Mouse (Mus musculus) cerebellum, postnatal 14 days (tissue): Measurements from ENCODE around the gene Rbbp7.

Experiments
- DNase-seq, 2 experiments: peaks; one replicate each; pipeline ENCODE4 v3.0.0; 2021; ENCODE audit warnings: mixed read lengths in 2 of 2

Gene Rbbp7

GRCm38 (mm10) chrX:162760115-162760942 is at the start of gene Rbbp7:
Gene Rbbp7 (plus strand): TSS chrX:162760402.
- peak; percentile 93 to 94 for DNase-seq

GRCm38 (mm10) chrX:162717837-162718236 is 42.4 kb upstream of the Rbbp7 start:
- peak; percentile 54 to 71 for DNase-seq

DNA sequence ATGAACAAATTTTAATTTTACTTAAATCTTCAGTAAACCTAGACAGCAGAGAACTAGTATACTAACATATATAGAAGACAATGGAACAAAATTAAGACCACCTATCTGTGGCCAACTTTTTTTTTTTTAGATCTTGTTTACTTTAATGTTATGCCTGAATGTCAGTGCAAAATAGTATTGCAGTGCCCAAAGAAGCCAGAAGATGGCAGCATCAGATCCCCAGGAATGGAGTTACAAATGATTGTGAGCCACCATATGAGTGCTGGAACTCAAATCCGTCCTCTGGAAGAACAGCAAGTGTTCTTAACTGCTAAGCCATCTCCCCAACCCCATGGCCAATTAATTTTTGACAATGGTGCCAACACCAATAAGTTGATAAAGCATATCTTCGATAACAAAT is 40.6 kb upstream of the Rbbp7 start:
- DNase-seq, result peak; percentile 42 to 65

GRCm38 (mm10) chrX:162727367-162727777 is 32.8 kb upstream of the Rbbp7 start:
- peak in 1 of 2 experiments; percentile 9 for DNase-seq

DNA sequence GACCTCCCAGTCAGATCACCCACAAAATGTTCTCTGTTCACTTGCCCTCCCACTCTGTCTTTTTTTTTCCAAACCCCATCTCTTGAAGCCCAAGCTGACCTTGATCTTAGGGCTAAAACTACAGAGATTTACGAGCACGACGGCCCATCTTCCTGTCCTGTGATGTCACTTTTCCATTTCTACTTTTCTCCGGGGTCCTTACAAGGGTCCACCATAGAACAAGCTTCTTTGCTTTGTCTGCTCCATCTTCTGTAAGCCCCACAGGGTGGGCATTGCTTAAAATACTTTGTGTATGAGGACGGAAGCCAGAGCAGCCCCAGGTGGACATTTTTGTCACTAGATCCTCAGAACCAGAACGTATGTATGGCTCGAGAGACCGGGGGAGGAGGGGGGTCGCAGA is 32.4 kb upstream of the Rbbp7 start:
- no peak for DNase-seq

GRCm38 (mm10) chrX:162728228-162728627 is 32.0 kb upstream of the Rbbp7 start:
- no peak for DNase-seq

- no peak for DNase-seq
These were observed 30.2 kb upstream of the Rbbp7 start for GRCm38 (mm10) chrX:162730031-162730430.

GRCm38 (mm10) chrX:162734997-162735929 is 24.9 kb upstream of the Rbbp7 start:
- DNase-seq, result peak; percentile 76 to 83

DNA sequence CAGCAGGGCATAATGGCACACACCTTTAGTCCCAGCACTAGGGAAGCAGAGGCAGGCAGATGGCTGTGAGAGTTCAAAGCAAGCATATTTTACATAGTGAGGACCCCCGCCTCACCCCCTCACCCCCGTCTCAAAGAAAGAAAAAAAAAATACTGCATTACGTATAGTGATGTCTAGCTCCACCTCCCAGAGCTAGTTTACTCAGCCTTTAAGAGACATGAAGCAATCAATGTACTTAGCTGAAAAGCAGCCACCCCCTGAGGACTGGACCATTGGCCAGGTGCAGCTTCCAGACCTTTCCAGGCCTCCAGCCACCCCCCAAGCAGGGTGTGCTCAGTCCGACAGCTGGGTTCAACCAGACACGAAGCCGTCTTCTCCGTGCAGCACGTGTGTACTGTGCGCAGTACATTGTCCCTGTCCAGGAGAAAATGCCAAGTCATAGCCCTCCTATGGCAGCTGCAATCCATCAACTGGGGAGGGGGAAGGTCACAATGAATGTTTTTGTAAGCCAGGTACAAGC is 24.0 kb upstream of the Rbbp7 start:
- peak; percentile 47 to 61 for DNase-seq

DNA sequence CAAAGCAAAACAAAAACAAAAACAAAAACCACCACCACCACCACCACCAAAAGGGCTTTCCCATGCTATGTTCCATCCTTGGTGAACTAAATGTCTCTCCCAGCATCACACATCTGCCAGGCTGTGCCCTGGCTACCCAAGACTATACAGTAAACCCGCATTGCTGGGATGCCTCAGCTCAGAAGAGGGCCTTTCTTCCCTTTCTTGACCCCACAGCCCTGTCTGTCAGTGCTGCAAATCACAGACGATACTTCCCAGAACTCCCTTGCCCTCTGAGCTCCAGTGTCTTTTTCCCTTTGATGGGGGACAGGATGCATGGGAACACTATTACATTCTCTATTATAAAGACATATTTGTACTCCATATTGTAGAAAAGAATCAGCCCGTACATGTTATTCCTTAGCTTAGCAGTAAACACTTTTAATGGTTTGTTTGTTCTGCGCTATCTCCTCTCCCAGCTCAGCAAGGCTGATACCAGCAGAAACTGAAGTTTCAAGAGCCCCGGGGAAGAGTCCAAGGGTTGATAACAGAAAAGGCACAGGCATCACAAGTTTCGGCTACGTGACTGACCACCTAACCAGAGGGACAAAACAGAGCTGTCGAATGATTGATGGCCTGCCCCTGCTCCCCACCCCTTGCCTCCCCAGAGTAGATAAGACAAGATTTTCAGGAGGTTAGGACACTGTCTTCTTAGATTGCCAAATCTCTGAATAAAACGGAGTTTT is 11.3 kb upstream of the Rbbp7 start:
- DNase-seq, result no peak

GRCm38 (mm10) chrX:162752418-162752817 is 7.8 kb upstream of the Rbbp7 start:
- no peak for DNase-seq

DNA sequence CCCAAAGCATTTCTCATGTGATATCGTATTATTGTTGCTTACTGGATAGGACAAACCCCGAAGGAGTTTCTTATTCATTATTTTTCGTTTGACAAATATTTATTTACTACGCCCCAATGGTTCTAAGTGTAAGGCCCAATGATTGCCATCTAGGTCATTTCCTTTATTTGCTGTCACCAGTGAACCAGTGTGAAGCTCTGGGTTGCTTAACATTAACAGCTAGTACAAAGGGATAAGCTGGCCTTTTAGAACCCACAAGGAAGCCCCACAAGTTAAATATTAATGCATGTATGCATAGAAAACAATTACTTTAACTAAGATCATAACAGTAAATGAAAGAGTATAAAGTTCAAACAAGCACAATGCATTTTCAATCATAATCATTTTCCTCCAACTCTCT is 5.9 kb upstream of the Rbbp7 start:
- no peak for DNase-seq

- DNase-seq, result no peak
These were observed 4.1 kb upstream of the Rbbp7 start for GRCm38 (mm10) chrX:162756058-162756457.

DNA sequence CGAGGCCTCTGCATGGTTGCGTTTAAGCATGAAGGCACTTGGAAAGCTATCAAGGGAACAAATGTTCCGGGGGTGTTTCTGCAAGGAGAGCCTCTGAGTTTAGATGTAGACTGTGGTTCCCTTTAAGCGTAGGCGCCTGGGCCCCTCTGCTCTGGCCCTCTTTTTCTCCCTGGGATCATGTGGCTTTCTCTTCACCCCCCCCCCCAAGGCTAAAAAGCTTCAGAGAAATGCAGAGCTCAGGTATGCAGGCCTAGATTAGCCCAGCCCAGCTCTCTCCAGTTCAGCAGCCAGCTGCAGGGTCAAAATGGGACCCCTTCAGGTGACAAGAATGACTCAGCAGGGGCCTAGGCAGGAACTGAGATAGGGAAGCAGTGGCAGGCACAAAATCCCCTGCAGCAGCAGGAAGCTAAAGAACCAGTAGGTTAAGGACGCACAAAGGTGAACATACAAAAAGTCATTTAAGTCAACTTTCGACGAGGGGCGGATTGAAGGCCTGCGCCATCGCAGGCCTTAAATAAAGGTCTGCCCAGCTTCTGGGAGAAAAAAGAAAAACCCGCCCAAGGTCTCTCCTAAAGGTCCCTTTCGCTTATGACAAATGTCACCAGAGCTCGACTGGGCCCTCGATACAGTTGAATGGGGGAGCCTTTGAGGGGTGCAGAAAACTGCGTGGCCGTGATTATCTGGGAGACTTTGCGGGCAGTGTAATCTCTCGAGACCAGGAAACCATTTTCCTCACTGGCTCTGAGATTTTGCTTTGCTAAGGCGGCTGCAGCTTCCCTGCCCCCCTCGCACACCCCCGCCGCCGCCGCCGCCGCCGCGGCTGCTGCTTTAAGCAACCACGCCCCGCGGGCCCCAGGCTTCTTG is 719 bp upstream of the Rbbp7 start:
- peak in 1 of 2 experiments; percentile 31 for DNase-seq

GRCm38 (mm10) chrX:162760958-162761515 is 835 bp downstream of the Rbbp7 start:
- peak; percentile 45 to 58 for DNase-seq

GRCm38 (mm10) chrX:162761716-162762395 is 1.7 kb downstream of the Rbbp7 start:
- no peak for DNase-seq

- no peak for DNase-seq
These were observed 10.5 kb downstream of the Rbbp7 start for GRCm38 (mm10) chrX:162770726-162771125.

DNA sequence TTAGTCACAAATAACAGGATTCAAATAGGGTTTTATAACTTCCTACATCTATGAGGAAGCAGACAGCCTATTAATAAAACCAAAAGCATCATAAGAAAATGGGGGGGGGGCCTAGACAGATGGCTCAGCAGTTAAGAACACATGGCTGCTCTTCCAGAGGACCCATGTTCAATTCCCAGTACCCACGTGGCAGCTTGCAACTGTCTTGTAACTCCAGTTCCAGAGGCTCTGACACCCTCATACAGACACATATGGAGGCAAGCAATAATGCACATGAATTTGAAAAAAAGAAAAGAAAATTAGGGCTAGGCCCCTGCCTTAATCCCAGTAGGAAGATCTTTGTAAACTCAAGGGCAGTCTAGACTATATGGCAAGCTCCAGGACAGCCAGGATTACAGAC is 28.2 kb downstream of the Rbbp7 start:
- no peak for DNase-seq

GRCm38 (mm10) chrX:162791392-162791791 is 31.2 kb downstream of the Rbbp7 start:
- DNase-seq, result peak in 1 of 2 experiments; percentile 8

- peak; percentile 63 to 72 for DNase-seq
These were observed 40.2 kb downstream of the Rbbp7 start for GRCm38 (mm10) chrX:162800371-162800770.

GRCm38 (mm10) chrX:162828016-162828415 is 67.8 kb downstream of the Rbbp7 start:
- no peak for DNase-seq
